Mouse (Mus musculus) forebrain, embryonic 13.5 days (tissue): ENCODE results near the gene Bach1. TPM values are rescaled to one million over a fixed set of nuclear protein-coding genes. Genes with fewer than 3 reads are reported as not detected.

Experiments
- polyA plus RNA-seq: library from polyadenylated mRNA; unstranded; fragments of >200 nt; fragmentation: Nextera tagmentation; extraction: Ambion mirVana; gene quantifications from 2 replicates; pipeline ENCODE4 v1.2.1, GENCODE M21; 2015

The Bach1 gene
- polyA plus RNA-seq, 1 experiment from 2014 or later: 20.7 TPM

Other genes with a start within 250 kb of the Bach1 start
- 50.1 and 50.4 TPM in 2 replicates for gene Usp16, start 244.2 kb upstream of the Bach1 start, polyA plus RNA-seq
- 524 and 547 TPM in 2 replicates for gene Cct8, start 203.1 kb upstream of the Bach1 start, polyA plus RNA-seq
- 0.10 TPM in 1 of 2 replicates, not detected in the other for gene Map3k7cl, start 145.6 kb upstream of the Bach1 start, polyA plus RNA-seq